Mouse (Mus musculus): Measurements from ENCODE around the gene Slc29a4. TPM values are rescaled to one million over a fixed set of nuclear protein-coding genes. Genes with fewer than 3 reads are reported as not detected.

Gene Slc29a4
- 1.1 and 2.6 TPM in 2 replicates for polyA plus RNA-seq (2012; rRNA removed)

DNA sequence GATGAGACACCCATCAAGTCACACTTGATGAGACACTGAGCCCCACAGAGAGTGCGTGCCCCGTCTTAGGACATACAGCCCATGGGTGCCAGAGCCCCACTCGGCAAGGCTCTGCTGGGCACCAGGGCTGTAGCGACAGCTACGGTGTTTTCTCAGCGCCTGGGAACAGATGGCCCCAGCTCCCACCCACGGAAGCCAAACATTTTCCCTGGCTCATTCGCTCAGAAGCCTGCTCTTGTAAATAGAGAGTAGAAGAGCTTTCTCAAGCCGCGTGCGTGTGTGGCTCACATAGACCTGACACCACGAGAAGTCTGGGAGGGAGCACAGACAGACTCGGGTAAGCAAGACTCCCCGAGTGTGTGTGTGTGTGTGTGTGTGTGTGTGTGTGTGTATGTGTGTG is at the start of gene Slc29a4:
Gene Slc29a4 (plus strand): TSS at position 265 of the 400 bp plus-strand sequence.
- Histone ChIP-seq H3K4me3 (ENCODE audit: low read depth, low read length) (no peak within 1 kb of the TSS), H3K27me3 (ENCODE audit: control insufficient read depth, insufficient read depth, low read length) (no peaks in the 10 kb centered on the region), H3K4me1 (ENCODE audit: control insufficient read depth, insufficient read depth, insufficient read length, low read length) (no peaks in the 10 kb centered on the region), H3K27ac (ENCODE audit: insufficient read depth, low read depth, low read length) (no peak within 1 kb of the TSS), H3K36me3 (ENCODE audit: control insufficient read depth, insufficient read depth, low read length) (no peaks in the 10 kb centered on the region)
- TF ChIP-seq POLR2A (IDR thresholded peaks at IDR 0.05; ENCODE audit: low read depth, low read length) (no peak), CTCF (IDR thresholded peaks at IDR 0.05; ENCODE audit: extremely low read depth, insufficient read length, insufficient replicate concordance, low read depth, low read length) (no peak)
- 49% methylated on average over 14 of the region's 14 CpGs for WGBS

DNA sequence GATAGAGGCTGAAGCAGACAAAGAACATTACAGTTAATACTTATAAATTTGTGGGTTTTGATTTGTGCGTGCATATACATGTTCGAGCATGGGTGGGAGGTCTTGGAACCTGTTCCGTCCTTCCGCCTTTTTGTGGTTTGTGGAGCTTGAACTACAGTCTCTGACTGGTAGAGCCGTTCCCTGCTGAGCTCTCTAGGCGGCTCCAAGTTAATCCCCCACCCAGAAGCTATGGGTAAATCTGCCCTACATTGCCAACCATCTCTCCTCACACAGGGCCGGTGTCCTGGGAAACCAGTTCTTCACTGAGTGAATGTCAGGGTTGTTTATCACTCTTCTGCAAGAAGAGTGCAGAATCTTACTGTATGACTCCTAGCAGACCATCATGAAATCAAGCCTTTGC is 44.1 kb upstream of the Slc29a4 start:
- WGBS, result 90% methylated on average over 7 of the region's 7 CpGs
- H3K4me3 ChIP-seq (ENCODE audit: low read depth, low read length), result no peak overlapping the region
- H3K4me1 ChIP-seq (ENCODE audit: control insufficient read depth, insufficient read depth, insufficient read length, low read length), result peaks cover 18% of the 10 kb centered on the region
- TF ChIP-seq CTCF (IDR thresholded peaks at IDR 0.05; ENCODE audit: extremely low read depth, insufficient read length, insufficient replicate concordance, low read depth, low read length), result no peak
- TF ChIP-seq POLR2A (IDR thresholded peaks at IDR 0.05; ENCODE audit: low read depth, low read length), result no peak
- no peak overlapping the region for H3K27ac ChIP-seq (ENCODE audit: insufficient read depth, low read depth, low read length)
- H3K27me3 ChIP-seq (ENCODE audit: control insufficient read depth, insufficient read depth, low read length), result no peaks in the 10 kb centered on the region
- peaks cover 2% of the 10 kb centered on the region for H3K36me3 ChIP-seq (ENCODE audit: control insufficient read depth, insufficient read depth, low read length)

DNA sequence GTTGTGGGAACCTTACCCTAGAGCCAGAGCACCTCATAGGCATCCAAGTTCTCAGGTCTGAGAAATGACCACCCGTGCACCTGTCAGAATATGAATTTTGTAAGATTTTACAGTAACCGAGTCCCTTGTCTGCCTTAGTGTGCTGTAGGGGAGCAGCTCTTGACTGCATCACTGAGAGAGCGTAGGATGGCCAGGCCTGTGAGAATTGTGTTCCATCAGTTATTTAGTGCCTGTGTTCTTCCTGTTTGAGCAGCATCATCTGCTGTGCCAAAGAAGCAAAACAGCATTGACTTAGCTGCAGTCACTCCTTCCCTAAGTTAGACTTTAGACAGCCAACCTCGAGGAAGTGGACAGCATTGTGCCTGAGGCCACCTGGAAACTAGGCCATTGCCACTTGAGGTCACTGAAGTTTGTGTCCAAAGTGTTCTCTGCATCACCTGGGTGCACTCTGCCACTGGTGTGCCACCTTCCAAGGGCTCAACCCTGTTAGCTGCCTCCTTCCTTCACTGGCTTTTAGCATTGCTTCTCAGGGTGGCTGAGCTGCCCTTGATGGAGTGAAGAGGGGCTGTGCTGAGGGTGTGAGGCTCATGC is 42.8 kb upstream of the Slc29a4 start:
- no peak overlapping the region for H3K4me3 ChIP-seq (ENCODE audit: low read depth, low read length)
- H3K27ac ChIP-seq (ENCODE audit: insufficient read depth, low read depth, low read length), result no peak overlapping the region
- TF ChIP-seq CTCF (IDR thresholded peaks at IDR 0.05; ENCODE audit: extremely low read depth, insufficient read length, insufficient replicate concordance, low read depth, low read length) (no peak), POLR2A (IDR thresholded peaks at IDR 0.05; ENCODE audit: low read depth, low read length) (no peak)
- H3K4me1 ChIP-seq (ENCODE audit: control insufficient read depth, insufficient read depth, insufficient read length, low read length), result peaks cover 18% of the 10 kb centered on the region
- 75% methylated on average over 4 of the region's 4 CpGs for WGBS
- H3K27me3 ChIP-seq (ENCODE audit: control insufficient read depth, insufficient read depth, low read length), result no peaks in the 10 kb centered on the region
- H3K36me3 ChIP-seq (ENCODE audit: control insufficient read depth, insufficient read depth, low read length), result peaks cover 2% of the 10 kb centered on the region

DNA sequence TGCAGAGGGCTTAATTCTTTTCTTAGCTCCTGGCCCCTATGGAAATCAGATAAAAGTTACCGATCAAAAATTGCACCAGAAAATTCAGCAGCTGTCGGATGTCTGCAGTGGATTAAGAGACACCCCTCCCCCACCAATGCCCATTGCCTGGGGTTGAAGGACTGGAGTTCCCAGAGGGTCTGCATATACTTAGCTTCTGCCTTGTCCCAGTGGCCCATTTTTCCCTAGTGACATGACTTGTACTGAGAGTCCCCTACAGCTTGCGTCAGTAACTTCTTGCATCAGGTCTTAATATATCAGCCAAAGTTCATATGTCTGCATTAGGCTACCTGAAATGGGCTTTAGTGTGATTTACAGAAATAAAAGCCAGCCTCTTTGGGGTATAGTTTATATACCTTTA is 41.9 kb upstream of the Slc29a4 start:
- Histone ChIP-seq H3K36me3 (ENCODE audit: control insufficient read depth, insufficient read depth, low read length) (peaks cover 2% of the 10 kb centered on the region), H3K4me1 (ENCODE audit: control insufficient read depth, insufficient read depth, insufficient read length, low read length) (peaks cover 18% of the 10 kb centered on the region), H3K27me3 (ENCODE audit: control insufficient read depth, insufficient read depth, low read length) (no peaks in the 10 kb centered on the region), H3K27ac (ENCODE audit: insufficient read depth, low read depth, low read length) (no peak overlapping the region), H3K4me3 (ENCODE audit: low read depth, low read length) (no peak overlapping the region)
- WGBS, result 51% methylated on average over 3 of the region's 3 CpGs
- no peak for TF ChIP-seq POLR2A (IDR thresholded peaks at IDR 0.05; ENCODE audit: low read depth, low read length)
- TF ChIP-seq CTCF (IDR thresholded peaks at IDR 0.05; ENCODE audit: extremely low read depth, insufficient read length, insufficient replicate concordance, low read depth, low read length), result no peak

DNA sequence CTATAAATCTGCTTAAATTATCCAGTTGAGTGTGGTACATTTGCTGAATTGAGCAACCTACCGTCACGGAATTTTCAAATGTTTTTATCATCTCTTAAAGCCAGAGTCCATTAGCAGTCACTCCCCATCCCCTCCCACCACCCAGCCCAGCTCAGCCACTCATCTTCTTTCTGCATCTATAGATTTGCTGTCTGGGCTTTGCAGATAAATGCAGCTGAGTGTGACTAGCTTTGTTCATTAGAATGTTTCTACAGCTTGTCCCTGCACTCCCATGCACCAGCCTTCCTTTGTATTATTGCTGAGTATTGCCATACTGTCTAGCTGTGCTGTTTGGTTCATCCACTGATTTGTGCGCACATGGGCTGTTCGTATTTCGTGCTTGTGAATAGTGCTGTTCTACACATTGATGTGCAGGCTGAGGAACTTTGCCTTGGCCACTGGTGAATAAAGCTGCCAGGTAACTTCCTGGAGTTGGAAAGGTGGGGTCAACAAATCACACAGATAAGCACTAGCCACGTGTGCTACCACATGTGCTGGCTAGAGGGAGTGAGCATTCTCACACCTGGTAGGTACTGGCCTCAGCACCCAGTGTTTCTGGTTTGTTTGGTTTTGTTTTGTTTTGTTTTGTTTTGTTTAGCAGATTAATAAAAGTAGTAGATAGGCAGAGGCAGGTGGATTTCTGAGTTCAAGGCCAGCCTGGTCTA is 41.4 kb upstream of the Slc29a4 start:
- WGBS, result 31% methylated on average over 6 of the region's 6 CpGs
- Histone ChIP-seq H3K4me3 (ENCODE audit: low read depth, low read length) (no peak overlapping the region), H3K27me3 (ENCODE audit: control insufficient read depth, insufficient read depth, low read length) (no peaks in the 10 kb centered on the region), H3K27ac (ENCODE audit: insufficient read depth, low read depth, low read length) (peak overlapping the region; percentile 40; the same call in 1 of the 2 replicates), H3K36me3 (ENCODE audit: control insufficient read depth, insufficient read depth, low read length) (peaks cover 4% of the 10 kb centered on the region), H3K4me1 (ENCODE audit: control insufficient read depth, insufficient read depth, insufficient read length, low read length) (peaks cover 18% of the 10 kb centered on the region)
- TF ChIP-seq POLR2A (IDR thresholded peaks at IDR 0.05; ENCODE audit: low read depth, low read length) (no peak), CTCF (IDR thresholded peaks at IDR 0.05; ENCODE audit: extremely low read depth, insufficient read length, insufficient replicate concordance, low read depth, low read length) (no peak)

DNA sequence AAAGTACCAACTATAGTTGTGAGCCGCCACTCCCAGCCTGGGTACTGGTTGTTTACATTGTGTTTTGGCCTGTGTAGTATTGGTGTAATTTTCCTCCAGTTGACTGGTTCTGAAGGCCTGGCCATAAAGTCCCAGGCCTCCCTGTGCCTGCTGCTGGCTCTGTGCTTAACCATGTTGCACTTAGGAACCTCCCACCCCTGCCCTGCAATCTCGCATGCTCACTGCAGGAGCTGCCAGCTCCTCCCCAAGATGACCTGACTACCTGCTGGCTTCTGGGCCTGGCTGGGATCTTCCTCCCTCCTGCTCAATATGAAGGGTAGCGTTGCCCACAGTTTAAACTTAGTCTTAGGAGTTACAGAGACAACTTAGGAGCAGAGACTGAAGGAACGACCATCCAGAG is 40.0 kb upstream of the Slc29a4 start:
- H3K4me1 ChIP-seq (ENCODE audit: control insufficient read depth, insufficient read depth, insufficient read length, low read length), result peaks cover 18% of the 10 kb centered on the region
- no peak overlapping the region for H3K4me3 ChIP-seq (ENCODE audit: low read depth, low read length)
- H3K36me3 ChIP-seq (ENCODE audit: control insufficient read depth, insufficient read depth, low read length), result peaks cover 11% of the 10 kb centered on the region
- TF ChIP-seq CTCF (IDR thresholded peaks at IDR 0.05; ENCODE audit: extremely low read depth, insufficient read length, insufficient replicate concordance, low read depth, low read length), result no peak
- TF ChIP-seq POLR2A (IDR thresholded peaks at IDR 0.05; ENCODE audit: low read depth, low read length), result no peak
- H3K27me3 ChIP-seq (ENCODE audit: control insufficient read depth, insufficient read depth, low read length), result no peaks in the 10 kb centered on the region
- WGBS, result 84% methylated on average over 4 of the region's 4 CpGs
- H3K27ac ChIP-seq (ENCODE audit: insufficient read depth, low read depth, low read length), result no peak overlapping the region

DNA sequence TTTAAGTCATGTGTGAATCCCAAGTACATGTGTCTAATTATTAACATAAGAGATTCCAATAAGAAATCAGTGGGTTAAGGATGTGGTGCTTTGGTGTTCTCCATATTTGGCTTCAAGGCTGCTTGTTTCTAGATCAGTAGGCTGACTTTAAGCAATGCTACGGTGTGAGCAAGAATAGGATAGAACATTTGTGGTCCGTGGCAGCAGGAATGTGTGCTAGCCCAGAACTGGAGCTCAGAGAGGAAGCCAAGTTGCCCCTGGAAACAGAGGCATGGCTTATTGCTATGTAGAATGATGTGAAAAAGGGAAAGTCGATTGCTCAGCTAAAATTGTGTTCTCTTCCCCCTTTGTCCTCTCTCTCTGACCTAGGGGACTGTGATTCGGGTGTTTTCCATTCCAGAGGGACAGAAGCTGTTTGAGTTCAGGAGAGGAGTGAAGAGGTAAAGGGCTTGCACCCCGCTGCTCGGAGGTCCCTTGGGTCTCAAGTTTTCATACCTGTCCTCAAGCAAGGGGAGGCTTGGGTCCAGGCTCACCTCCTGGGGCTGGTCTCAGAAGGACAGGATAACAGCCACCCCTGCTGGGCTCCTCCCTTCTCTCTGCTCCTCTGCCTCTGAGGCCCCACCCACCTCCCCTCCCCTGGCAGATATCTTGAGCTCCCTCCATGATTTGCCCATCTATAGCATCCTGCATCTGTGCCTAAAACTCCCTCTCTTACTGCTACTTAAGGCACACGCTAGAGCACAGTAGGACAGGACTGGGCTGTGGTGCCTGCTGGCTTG is 31.5 kb upstream of the Slc29a4 start:
- Histone ChIP-seq H3K4me1 (ENCODE audit: control insufficient read depth, insufficient read depth, insufficient read length, low read length) (no peaks in the 10 kb centered on the region), H3K27me3 (ENCODE audit: control insufficient read depth, insufficient read depth, low read length) (no peaks in the 10 kb centered on the region), H3K36me3 (ENCODE audit: control insufficient read depth, insufficient read depth, low read length) (peaks cover 76% of the 10 kb centered on the region), H3K4me3 (ENCODE audit: low read depth, low read length) (no peak overlapping the region), H3K27ac (ENCODE audit: insufficient read depth, low read depth, low read length) (no peak overlapping the region)
- TF ChIP-seq CTCF (IDR thresholded peaks at IDR 0.05; ENCODE audit: extremely low read depth, insufficient read length, insufficient replicate concordance, low read depth, low read length), result no peak
- 86% methylated on average over 7 of the region's 7 CpGs for WGBS
